Mouse (Mus musculus): ENCODE results near the gene Gphb5. TPM values are rescaled to one million over a fixed set of nuclear protein-coding genes. Genes with fewer than 3 reads are reported as not detected.

Gene Gphb5
- polyA plus RNA-seq, 1 experiment from 2014 or later: not detected

Other genes with a start within 250 kb of the Gphb5 start
- gene Kcnh5, start 239.4 kb downstream of the Gphb5 start, polyA plus RNA-seq (2016; fragmentation: Nextera tagmentation; extraction: Ambion mirVana): 0.33 and 0.90 TPM in 2 replicates
- 18.1 and 20.1 TPM in 2 replicates for gene Rhoj, start 108.5 kb downstream of the Gphb5 start, polyA plus RNA-seq (2016; fragmentation: Nextera tagmentation; extraction: Ambion mirVana)
- gene Ppp2r5e, start 179.5 kb upstream of the Gphb5 start, polyA plus RNA-seq (2016; fragmentation: Nextera tagmentation; extraction: Ambion mirVana): 15.2 and 15.4 TPM in 2 replicates

All from forebrain, embryonic 10.5 days (tissue).